Comparison of ENCODE assay signal across 8 mouse cellular contexts in the genomic region with DNA sequence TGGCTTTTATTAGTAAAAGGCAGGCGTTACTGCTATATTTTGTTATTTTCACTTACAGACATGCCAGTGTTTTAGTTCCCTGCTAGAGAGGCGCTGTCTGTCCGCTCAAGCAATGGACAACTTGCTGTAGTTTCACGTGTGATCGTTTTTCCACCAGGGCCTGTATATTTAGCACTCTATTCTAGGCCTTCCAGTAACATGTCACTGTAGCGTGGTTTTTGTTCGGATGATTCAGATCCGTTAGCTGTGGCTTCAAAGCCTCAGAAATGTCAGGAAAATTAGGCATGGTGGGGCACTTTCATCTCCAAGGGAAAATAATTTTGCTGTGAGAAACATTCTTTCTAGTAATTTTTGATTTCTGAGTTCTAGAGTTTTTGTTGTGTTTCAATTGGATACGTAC. TPM values are rescaled to one million over a fixed set of nuclear protein-coding genes. Genes with fewer than 3 reads are reported as not detected.
DNase-seq lines count a peak whose midpoint lies in the region; ATAC-seq and TF ChIP-seq lines count a peak whose summit lies in the region.
"Had no signal": no experiment of that assay in that cellular context is flagged by ENCODE, and none has a peak within 500 bp of the region (broad histone marks: within the 10 kb centered on the region; RNA-seq: fewer than 3 reads in every experiment).

No protein-coding gene starts in this region.

- H3K36me3 ChIP-seq in kidney, postnatal 0 days (ENCODE audit: insufficient read depth, low read length): no peaks in the 10 kb centered on the region
- H3K36me3 ChIP-seq in midbrain, postnatal 0 days (ENCODE audit: insufficient read depth, low read length): no peaks in the 10 kb centered on the region

- no peaks in the 10 kb centered on the region for H3K9me3 ChIP-seq in kidney, postnatal 0 days (replicated peaks; ENCODE audit: low read length)
- no peaks in the 10 kb centered on the region for H3K9me3 ChIP-seq in midbrain, postnatal 0 days (ENCODE audit: low read length)

- no peak for ATAC-seq in kidney, postnatal 0 days (replicated peaks; ENCODE audit: low FRiP score, low read depth)
- no peak for ATAC-seq in midbrain, postnatal 0 days (ENCODE audit: low FRiP score)

- peaks cover 24% of the 10 kb centered on the region for H3K4me1 ChIP-seq in kidney, postnatal 0 days (replicated peaks; ENCODE audit: insufficient read depth, low read length)
- peaks cover 39% of the 10 kb centered on the region for H3K4me1 ChIP-seq in brown adipose tissue, adult 24 weeks (ENCODE audit: control insufficient read depth, insufficient read depth, insufficient read length, low read length)
- peaks cover 3% of the 10 kb centered on the region; the same call in 1 of the 2 replicates for H3K4me1 ChIP-seq in embryonic fibroblast, embryonic 13.5 days (ENCODE audit: control insufficient read depth, insufficient read depth, low read length)
- peaks cover 13% of the 10 kb centered on the region for H3K4me1 ChIP-seq in midbrain, postnatal 0 days (ENCODE audit: insufficient read depth, low read length)

- TF ChIP-seq CTCF in kidney, postnatal 0 days (IDR thresholded peaks at IDR 0.05; ENCODE audit: low read depth): no peak
- no peak for TF ChIP-seq CTCF in embryonic fibroblast, embryonic 13.5 days (IDR thresholded peaks at IDR 0.05; ENCODE audit: borderline replicate concordance, insufficient read depth, low read length)
- no peak for TF ChIP-seq CTCF in midbrain, postnatal 0 days (IDR thresholded peaks at IDR 0.05)

- 79% methylated on average over 9 of the region's 9 CpGs for WGBS in kidney, postnatal 0 days
- 74% methylated on average over 9 of the region's 9 CpGs for WGBS in midbrain, postnatal 0 days

- H3K4me3 ChIP-seq in kidney, postnatal 0 days (replicated peaks; ENCODE audit: low read depth, low read length): peak overlapping the region; percentile 89; the same call in 1 of the 2 replicates
- H3K4me3 ChIP-seq in brown adipose tissue, adult 24 weeks (ENCODE audit: insufficient read depth, low read depth, low read length): peak overlapping the region; percentile 70
- peak overlapping the region; percentile 85; the same call in 1 of the 2 replicates for H3K4me3 ChIP-seq in embryonic fibroblast, embryonic 13.5 days (ENCODE audit: insufficient read depth, low read length)
- H3K4me3 ChIP-seq in midbrain, postnatal 0 days (ENCODE audit: low read depth, low read length): peak overlapping the region; percentile 86; the same call in 1 of the 2 replicates

- H3K27me3 ChIP-seq in kidney, postnatal 0 days (ENCODE audit: insufficient read depth, low read length): no peaks in the 10 kb centered on the region
- H3K27me3 ChIP-seq in midbrain, postnatal 0 days (ENCODE audit: insufficient read depth, low read length): no peaks in the 10 kb centered on the region

- no peak for DNase-seq in kidney, postnatal 0 days (ENCODE audit: low spot score)
- no peak for DNase-seq in kidney, adult 11 months
- no peak for DNase-seq in midbrain, postnatal 0 days (ENCODE audit: low spot score)
- no peak for DNase-seq in spleen, adult 12 weeks (ENCODE audit: low spot score)
- no peak for DNase-seq in kidney, adult 9 months
- DNase-seq: layer of hippocampus, adult 9-11 months had no signal

- H3K27ac ChIP-seq in kidney, postnatal 0 days: no peak overlapping the region
- H3K27ac ChIP-seq in brown adipose tissue, adult 24 weeks (replicated peaks; ENCODE audit: low read depth, low read length): peak overlapping the region; percentile 38
- H3K27ac ChIP-seq in embryonic fibroblast, embryonic 13.5 days (ENCODE audit: insufficient read depth, low read length): 0 out of 2 replicates have a peak overlapping the region, but pooled peaks have one; percentile 9
- no peak overlapping the region for H3K27ac ChIP-seq in midbrain, postnatal 0 days (ENCODE audit: low read depth, low read length)

- peak overlapping the region; percentile 79 for H3K4me2 ChIP-seq in kidney, postnatal 0 days (ENCODE audit: low read length)
- H3K4me2 ChIP-seq in midbrain, postnatal 0 days (ENCODE audit: low read depth, low read length, poor library complexity, severe bottlenecking): peak overlapping the region; percentile 73

- TF ChIP-seq POLR2A in embryonic fibroblast, embryonic 13.5 days (IDR thresholded peaks at IDR 0.05; ENCODE audit: low read depth, low read length): no peak

- H3K9ac ChIP-seq in kidney, postnatal 0 days (ENCODE audit: low read depth, low read length): 0 out of 2 replicates have a peak overlapping the region, but pooled peaks have one; percentile 41
- H3K9ac ChIP-seq in midbrain, postnatal 0 days (replicated peaks; ENCODE audit: low read length, poor library complexity, severe bottlenecking): no peak overlapping the region

RNA-seq across cellular contexts. Expression of a gene that starts 2.0 kb away (rescaled TPM):
- 21.0 and 24.3 TPM in 2 replicates for polyA plus RNA-seq in kidney, postnatal 0 days (2015; fragmentation: Nextera tagmentation; extraction: Ambion mirVana)
- polyA plus RNA-seq in brown adipose tissue, adult 24 weeks (2012; ENCODE audit: insufficient read depth, insufficient read length, missing spikeins): 31.6 and 42.3 TPM in 2 replicates
- 85.4 and 90.9 TPM in 2 replicates for polyA plus RNA-seq in embryonic fibroblast, embryonic 13.5 days (2011; ENCODE audit: insufficient read length, low read depth, missing spikeins)
- 15.1 and 20.9 TPM in 2 replicates for total RNA-seq in midbrain, postnatal 0 days (2014; rRNA removed)
- 20.4 and 21.2 TPM in 2 replicates for polyA plus RNA-seq in midbrain, postnatal 0 days (2015; fragmentation: Nextera tagmentation; extraction: Ambion mirVana)

Comparison
In these comparisons a context has a peak if more than half of its experiments do, and no peak if none do; other contexts are left out.
1. H3K27ac ChIP-seq: peak in brown adipose tissue, adult 24 weeks (single experiment) and embryonic fibroblast, embryonic 13.5 days (single experiment); none in kidney, postnatal 0 days (single experiment) and midbrain, postnatal 0 days (single experiment).
2. Peak in every context shown above with its lines, with median percentiles within 50 percentile points of each other: H3K4me3 ChIP-seq.